Mouse (Mus musculus): ENCODE results near the gene Pi16. TPM values are rescaled to one million over a fixed set of nuclear protein-coding genes. Genes with fewer than 3 reads are reported as not detected.
A peak's percentile ranks its signal among the peaks of the same experiment; 100 is the strongest.
"Not testable (repeated sequence)": the region's sequence is repeated elsewhere in the genome, so short reads cannot be mapped to it uniquely, and the experiment has no call there.

Pi16 gene
- polyA plus RNA-seq, 1 experiment: 0.61 TPM

DNA sequence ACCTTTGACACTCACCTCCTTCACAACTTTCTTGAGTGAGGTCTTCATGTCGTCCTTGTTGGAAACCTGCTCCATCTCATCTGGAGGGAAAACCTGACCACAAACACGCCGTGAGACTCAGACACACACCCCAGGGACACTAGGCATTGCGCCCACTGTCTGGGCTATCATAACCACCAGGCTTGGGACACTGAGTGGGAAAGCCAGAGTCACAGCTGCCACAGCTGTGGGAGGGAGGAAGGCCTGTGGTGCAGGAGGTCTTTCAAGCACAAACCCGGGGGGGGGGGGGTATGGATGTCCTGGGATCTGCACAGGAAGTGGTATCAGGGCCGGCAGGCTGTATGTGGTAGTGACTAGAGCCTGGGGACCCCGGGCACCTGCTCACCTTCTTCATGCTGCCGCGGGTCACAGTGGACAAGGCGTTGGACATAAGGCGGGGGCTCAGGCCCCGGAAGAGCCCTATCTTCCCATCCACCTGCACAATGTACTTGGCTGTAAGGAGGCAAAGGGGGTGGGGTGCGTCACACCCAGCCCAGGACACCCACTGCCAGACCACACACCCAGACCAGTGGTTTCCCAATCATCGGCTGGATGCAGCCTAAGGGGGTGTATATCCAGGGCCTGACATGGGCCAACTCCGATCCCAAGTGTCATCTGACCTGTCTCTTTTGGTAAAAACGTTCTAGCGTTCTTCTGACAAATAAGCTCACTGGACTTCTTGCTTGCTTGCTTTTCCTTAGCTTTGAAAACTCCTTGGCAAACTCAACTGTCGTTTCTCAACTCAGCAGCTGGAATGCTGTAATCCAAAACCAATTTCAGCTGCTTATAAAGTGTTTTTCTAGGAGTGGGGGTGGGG, 23.2 kb downstream of the Pi16 start:
- TF ChIP-seq CTCF (IDR thresholded peaks at IDR 0.05; ENCODE audit: borderline replicate concordance, insufficient read depth, low read length) (no peak), POLR2A (IDR thresholded peaks at IDR 0.05; ENCODE audit: low read depth, low read length) (no peak)
- H3K4me3 ChIP-seq (ENCODE audit: insufficient read depth, low read length): no peak overlapping the region
- peak overlapping the region; percentile 66; the same call in 1 of the 2 replicates for H3K27ac ChIP-seq (ENCODE audit: insufficient read depth, low read length)
- H3K4me1 ChIP-seq (ENCODE audit: control insufficient read depth, insufficient read depth, low read length): peaks cover 24% of the 10 kb centered on the region

DNA sequence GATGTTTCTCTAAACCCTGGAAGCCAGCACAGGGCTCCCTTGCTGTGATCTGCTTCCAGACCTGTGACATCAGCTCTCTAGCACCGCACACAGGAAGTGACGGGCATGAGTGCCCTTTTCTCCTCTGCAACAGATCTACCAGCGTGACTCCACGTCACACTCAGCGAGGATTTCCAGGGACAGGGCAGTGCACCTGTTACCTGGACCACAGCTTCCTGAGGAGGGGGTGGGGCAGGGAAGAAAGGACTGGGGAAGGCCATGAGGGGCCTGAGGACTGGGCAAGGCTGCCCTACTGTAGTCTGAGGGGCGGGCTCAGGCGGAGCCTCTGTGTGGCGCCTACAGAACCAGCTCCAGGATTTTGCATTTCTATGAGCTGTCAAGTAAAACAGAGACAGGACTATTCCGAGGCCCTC, 24.1 kb downstream of the Pi16 start:
- H3K4me3 ChIP-seq (ENCODE audit: insufficient read depth, low read length): no peak overlapping the region
- peak; percentile 28; the same call in 1 of the 2 replicates for TF ChIP-seq CTCF (IDR thresholded peaks at IDR 0.05; ENCODE audit: borderline replicate concordance, insufficient read depth, low read length)
- TF ChIP-seq POLR2A (IDR thresholded peaks at IDR 0.05; ENCODE audit: low read depth, low read length): no peak
- peaks cover 24% of the 10 kb centered on the region for H3K4me1 ChIP-seq (ENCODE audit: control insufficient read depth, insufficient read depth, low read length)
- peak overlapping the region; percentile 59 for H3K27ac ChIP-seq (ENCODE audit: insufficient read depth, low read length)

DNA sequence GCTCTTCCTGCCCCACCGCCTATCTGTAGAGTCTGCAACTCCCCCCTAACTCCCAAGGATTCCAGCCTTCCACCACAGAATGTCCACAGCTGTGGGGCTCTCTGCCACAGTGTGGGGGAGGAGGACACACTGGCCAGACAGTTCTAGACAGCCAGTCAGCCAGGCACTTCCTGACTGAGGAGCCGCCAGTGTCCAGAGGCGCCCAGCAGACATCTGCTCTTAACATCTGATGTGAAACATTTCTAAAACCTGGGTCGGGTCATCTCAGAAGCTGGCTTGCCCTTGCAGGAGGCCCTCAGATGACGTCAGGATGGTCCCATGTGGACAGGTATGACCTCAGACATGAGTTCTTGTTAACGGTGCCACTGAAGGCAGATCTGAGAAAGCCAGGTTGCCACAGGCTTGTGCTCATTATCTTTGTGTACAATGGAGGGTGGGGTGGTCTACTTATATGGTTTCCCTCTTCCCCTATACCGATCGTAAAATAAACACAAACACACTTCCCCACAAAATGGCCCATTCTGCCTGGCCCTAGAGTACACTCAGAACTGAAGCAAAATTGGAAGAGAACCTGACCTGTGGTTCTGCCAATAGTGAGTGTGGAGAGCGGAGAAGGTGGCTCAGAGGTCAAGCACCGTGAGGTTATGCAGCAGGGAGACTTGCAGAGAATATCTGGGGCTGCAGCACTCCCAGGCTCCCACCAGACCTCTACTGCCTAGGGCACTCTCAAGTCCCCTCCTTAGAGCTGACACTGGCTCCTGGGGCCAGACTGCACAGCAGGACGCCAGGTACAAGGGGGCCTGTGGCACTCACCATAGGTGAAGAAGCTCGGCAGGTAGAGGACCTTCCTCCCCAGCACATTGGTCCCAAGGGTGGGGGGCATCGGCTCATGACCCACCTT, 24.8 kb downstream of the Pi16 start:
- peaks cover 24% of the 10 kb centered on the region for H3K4me1 ChIP-seq (ENCODE audit: control insufficient read depth, insufficient read depth, low read length)
- peak overlapping the region; percentile 74 for H3K27ac ChIP-seq (ENCODE audit: insufficient read depth, low read length)
- H3K4me3 ChIP-seq (ENCODE audit: insufficient read depth, low read length): no peak overlapping the region
- TF ChIP-seq CTCF (IDR thresholded peaks at IDR 0.05; ENCODE audit: borderline replicate concordance, insufficient read depth, low read length): no peak
- no peak for TF ChIP-seq POLR2A (IDR thresholded peaks at IDR 0.05; ENCODE audit: low read depth, low read length)

DNA sequence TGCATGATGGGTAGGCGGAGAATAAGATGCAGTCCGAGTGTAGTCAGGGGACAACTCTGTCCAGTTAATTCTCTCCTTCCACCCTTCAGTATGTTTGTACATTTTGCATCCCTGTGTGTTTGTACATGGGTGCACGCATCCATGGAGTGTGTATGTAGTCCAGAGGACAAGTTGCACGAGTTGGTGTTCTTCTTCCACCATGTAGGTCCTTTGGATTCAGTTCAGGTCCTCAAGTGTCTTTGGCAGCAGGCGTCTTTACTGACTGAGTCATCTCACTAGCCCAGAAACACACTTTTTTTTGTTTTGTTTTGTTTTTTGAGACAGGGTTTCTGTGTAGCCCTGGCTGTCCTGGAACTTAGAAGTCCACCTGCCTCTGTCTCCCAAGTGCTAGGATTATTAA, 25.8 kb downstream of the Pi16 start:
- H3K4me3 ChIP-seq (ENCODE audit: insufficient read depth, low read length): no peak overlapping the region
- no peak for TF ChIP-seq CTCF (IDR thresholded peaks at IDR 0.05; ENCODE audit: borderline replicate concordance, insufficient read depth, low read length)
- no peak for TF ChIP-seq POLR2A (IDR thresholded peaks at IDR 0.05; ENCODE audit: low read depth, low read length)
- H3K27ac ChIP-seq (ENCODE audit: insufficient read depth, low read length): no peak overlapping the region
- peaks cover 26% of the 10 kb centered on the region for H3K4me1 ChIP-seq (ENCODE audit: control insufficient read depth, insufficient read depth, low read length)

DNA sequence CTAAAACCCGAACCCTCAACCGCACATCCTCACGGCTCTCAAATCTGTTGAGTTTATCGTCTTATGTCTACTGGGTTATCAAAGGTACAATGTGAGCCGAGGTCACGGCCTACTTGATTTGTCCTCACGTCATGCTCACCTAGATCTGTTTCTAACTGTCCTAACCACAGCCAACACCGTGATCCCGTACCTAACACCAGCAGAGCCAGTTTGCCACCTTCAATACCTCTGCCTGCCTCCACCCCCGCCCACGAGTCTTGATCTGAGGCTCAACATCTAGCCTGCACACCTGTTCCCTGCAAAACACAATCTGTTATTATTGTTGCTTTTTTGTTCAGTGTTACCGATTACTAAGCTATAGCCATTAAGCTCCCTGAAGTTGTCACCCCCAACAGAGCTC, 27.8 kb downstream of the Pi16 start:
- Histone ChIP-seq H3K27ac (ENCODE audit: insufficient read depth, low read length) (no peak overlapping the region), H3K4me1 (ENCODE audit: control insufficient read depth, insufficient read depth, low read length) (peaks cover 27% of the 10 kb centered on the region), H3K4me3 (ENCODE audit: insufficient read depth, low read length) (no peak overlapping the region)
- TF ChIP-seq POLR2A (IDR thresholded peaks at IDR 0.05; ENCODE audit: low read depth, low read length) (no peak), CTCF (IDR thresholded peaks at IDR 0.05; ENCODE audit: borderline replicate concordance, insufficient read depth, low read length) (no peak)

DNA sequence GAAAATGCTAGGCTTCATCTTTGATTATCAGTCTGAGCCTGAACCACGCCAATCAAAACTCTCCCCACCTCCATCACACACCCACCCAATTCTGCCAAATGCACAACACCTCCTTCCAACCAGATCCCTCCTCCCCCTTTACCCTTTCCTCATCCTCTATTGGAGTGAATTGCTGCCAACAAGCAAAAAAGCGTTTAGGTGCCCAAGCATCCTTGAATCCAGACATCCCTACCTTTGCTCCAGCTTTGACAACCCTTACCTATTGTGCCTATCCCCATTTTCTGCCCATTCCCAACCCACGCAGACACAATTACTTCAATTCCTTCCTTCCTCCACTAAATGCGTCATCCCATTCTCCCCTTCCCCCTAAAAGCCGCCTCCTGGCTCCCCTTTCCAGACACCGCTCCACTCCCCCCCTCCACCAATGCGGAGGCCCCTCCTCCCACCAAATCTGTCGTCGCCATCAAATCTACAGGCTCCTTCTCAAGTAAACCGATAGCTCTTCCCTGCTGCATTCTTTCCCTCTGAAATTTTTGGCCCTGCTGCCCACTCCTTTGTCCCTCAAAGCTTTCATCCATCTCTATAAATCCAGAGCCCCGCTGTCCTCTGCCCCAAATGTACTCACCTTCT, 29.1 kb downstream of the Pi16 start:
- H3K4me1 ChIP-seq (ENCODE audit: control insufficient read depth, insufficient read depth, low read length): peaks cover 19% of the 10 kb centered on the region
- TF ChIP-seq POLR2A (IDR thresholded peaks at IDR 0.05; ENCODE audit: low read depth, low read length): no peak; the same call in 1 of the 2 replicates
- no peak for TF ChIP-seq CTCF (IDR thresholded peaks at IDR 0.05; ENCODE audit: borderline replicate concordance, insufficient read depth, low read length)
- peak overlapping the region; percentile 94 for H3K4me3 ChIP-seq (ENCODE audit: insufficient read depth, low read length)
- H3K27ac ChIP-seq (ENCODE audit: insufficient read depth, low read length): peak overlapping the region; percentile 74

DNA sequence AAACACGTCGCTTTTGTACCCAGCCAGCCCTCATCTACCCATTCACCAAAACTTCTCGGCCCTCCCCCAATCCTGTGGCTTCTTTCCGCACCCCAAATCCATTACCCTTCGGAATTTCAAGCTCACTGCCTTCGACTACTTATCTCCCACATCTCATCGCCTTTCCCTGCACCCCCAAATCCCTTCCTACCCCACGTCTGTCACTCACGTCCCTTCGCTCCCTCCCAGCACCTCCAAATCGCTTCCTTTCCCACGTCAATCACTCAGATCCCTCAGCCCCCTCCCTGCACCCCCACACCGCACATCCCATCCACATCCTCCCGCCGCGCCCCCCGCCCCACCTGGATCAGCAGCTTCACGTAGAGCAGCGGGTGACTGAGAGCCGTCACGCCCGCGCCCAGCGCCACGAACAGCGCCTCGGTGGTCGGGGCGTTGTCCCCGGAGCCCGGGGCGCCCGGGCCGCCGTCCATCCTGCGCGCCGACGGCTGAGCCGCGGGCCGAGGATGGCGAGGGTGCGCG, 29.7 kb downstream of the Pi16 start:
- peaks cover 17% of the 10 kb centered on the region for H3K4me1 ChIP-seq (ENCODE audit: control insufficient read depth, insufficient read depth, low read length)
- no peak; the same call in 1 of the 2 replicates for TF ChIP-seq POLR2A (IDR thresholded peaks at IDR 0.05; ENCODE audit: low read depth, low read length)
- TF ChIP-seq CTCF (IDR thresholded peaks at IDR 0.05; ENCODE audit: borderline replicate concordance, insufficient read depth, low read length): no peak
- H3K27ac ChIP-seq (ENCODE audit: insufficient read depth, low read length): peak overlapping the region; percentile 74
- peak overlapping the region; percentile 94 for H3K4me3 ChIP-seq (ENCODE audit: insufficient read depth, low read length)

DNA sequence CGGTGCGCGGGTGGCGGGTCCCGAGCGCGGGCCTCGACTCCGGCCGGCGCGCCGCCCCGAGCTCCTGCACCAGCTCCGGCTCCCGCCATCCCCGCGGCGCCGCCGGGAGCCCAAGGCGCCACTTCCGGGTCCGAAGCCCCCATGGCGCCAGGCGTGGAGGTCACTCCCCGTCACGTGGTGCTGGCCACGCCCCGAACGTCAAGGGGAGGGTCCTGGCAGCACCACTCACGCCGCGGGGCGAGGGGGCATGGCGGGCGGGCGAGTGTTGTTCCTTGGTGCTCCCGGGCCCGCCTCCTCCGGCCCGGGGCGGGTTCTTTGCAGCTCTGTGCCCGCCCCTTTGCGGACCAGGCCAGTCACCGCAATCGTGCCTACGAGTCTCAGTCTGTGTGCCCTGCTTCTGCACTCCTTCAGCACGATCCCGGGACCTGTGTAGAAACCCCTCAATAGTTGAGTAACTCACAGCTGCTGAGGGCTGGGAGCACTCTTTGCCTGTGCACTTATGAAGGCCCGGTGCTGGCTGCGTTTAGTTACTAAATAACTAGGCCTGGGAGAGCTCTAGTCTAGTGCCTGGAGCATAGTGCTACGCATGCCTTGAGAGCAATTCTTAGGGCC, 30.3 kb downstream of the Pi16 start, which contains the start of gene Mtch1:
Mtch1 (minus strand) TSS at position 290 of the 612 bp plus-strand sequence.
- peak within 1 kb of the TSS; percentile 74 for H3K27ac ChIP-seq (ENCODE audit: insufficient read depth, low read length)
- peak within 1 kb of the TSS; percentile 94 for H3K4me3 ChIP-seq (ENCODE audit: insufficient read depth, low read length)
- peak; percentile 93 for TF ChIP-seq POLR2A (IDR thresholded peaks at IDR 0.05; ENCODE audit: low read depth, low read length)
- no peak for TF ChIP-seq CTCF (IDR thresholded peaks at IDR 0.05; ENCODE audit: borderline replicate concordance, insufficient read depth, low read length)
- peaks cover 11% of the 10 kb centered on the region for H3K4me1 ChIP-seq (ENCODE audit: control insufficient read depth, insufficient read depth, low read length)

DNA sequence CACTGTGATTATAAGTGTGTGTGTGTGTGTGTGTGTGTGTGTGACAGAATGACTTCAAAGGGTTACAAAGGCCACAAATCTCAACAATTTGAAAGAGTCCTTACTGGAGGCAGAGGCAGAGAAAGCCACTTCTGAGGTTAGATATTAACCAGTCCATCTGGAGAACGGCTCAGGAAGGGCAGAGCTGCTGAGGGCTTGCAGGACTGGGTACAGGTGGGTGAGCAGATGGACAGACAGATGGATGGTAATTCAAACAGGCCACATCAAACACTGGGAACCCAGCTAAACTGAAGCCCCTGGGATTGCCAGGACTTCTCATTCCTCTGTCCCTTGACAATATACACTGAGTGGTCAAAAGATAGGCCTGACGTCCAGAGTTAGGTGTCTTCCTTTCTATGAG, 31.5 kb downstream of the Pi16 start:
- TF ChIP-seq POLR2A (IDR thresholded peaks at IDR 0.05; ENCODE audit: low read depth, low read length) (no peak), CTCF (IDR thresholded peaks at IDR 0.05; ENCODE audit: borderline replicate concordance, insufficient read depth, low read length) (no peak)
- H3K4me1 ChIP-seq (ENCODE audit: control insufficient read depth, insufficient read depth, low read length): peaks cover 4% of the 10 kb centered on the region; the same call in 1 of the 2 replicates
- no peak overlapping the region for H3K4me3 ChIP-seq (ENCODE audit: insufficient read depth, low read length)
- no peak overlapping the region for H3K27ac ChIP-seq (ENCODE audit: insufficient read depth, low read length)

DNA sequence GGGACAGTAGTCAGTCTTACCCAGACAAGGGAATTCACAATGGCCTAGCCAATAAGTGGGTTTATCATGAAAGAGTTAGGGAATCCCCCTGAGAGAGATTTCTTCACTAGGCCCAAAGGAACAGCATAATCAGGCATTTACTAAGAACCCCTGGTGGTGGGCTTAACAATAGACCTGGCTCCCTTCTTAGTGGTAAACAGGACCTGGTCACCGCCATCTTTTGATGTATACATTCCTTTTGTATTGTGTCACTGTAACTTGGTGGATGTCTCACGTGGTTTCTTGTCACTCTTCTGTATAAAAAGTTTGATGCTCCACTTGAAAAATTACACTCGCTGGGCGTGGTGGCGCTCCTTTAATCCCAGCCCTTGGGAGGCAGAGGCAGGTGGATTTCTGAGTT, 33.6 kb downstream of the Pi16 start:
- not testable (repeated sequence) for H3K4me3 ChIP-seq (ENCODE audit: insufficient read depth, low read length); H3K4me1 ChIP-seq (ENCODE audit: control insufficient read depth, insufficient read depth, low read length); H3K27ac ChIP-seq (ENCODE audit: insufficient read depth, low read length)

Data from embryonic fibroblast, embryonic 13.5 days (primary cell).